12 mouse cellular contexts compared by ENCODE assay signal in the genomic region with DNA sequence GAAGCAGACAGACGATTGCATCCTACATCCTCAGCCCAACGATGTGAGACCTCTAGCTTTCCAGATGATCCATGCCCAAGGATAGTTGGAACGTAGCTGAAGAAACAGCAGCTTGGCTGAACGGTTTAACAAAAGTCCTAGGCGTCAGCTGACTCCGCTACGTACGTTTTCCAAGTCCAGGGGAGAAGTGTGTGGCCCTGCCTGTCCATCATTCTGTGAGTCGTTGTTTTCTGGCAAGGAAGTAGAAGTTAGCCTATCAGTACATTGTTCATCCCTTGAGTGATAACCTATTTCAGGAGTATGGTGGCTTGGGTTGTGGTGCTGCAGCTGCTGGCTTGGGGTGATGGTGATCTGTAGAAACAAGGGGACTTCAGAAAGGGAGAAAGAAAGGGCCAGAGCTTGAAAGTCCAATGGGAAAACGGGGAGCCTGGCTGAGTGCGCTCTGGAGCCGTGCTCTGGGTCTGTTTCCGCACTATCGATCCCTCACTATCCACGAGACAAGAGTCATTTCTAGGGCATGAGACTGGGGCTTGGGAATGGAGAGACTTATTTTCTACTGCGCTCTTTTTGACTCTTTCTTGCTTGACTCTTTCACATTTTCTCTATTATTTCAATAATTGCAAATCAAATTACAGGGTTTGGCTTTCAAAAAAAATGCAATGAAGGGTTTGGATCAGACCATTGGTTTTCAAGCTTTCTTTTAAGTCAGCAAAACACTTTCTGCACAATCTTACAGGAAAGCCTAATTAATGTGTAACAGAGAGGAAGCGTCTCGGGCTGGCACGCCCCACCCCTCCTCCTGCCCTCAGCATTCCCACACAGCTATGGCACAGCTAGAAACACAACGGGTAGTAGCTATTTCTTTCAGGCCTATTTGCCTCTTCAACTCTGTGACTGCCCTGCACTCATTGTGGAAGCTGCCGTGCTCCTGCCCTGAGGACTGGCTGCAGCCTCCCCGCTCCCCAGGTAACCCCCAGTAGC.
DNase-seq lines count a peak whose midpoint lies in the region; ATAC-seq and TF ChIP-seq lines count a peak whose summit lies in the region.
"Had no signal": no experiment of that assay in that cellular context is flagged by ENCODE, and none has a peak within 500 bp of the region (broad histone marks: within the 10 kb centered on the region; RNA-seq: fewer than 3 reads in every experiment).

No protein-coding gene starts in this region.

- no peak for TF ChIP-seq POLR2A in MEL (IDR thresholded peaks at IDR 0.05; ENCODE audit: control insufficient read depth in 1 of 2, insufficient read depth in 1 of 2, low read depth in 1 of 2, low read length in 2 of 2, poor library complexity in 1 of 2)

- TF ChIP-seq CTCF in MEL (IDR thresholded peaks at IDR 0.05 in 2 of 3, conservative IDR thresholded peaks at IDR 0.05 in 1 of 3; ENCODE audit: control insufficient read depth in 1 of 3, insufficient read depth in 1 of 3, low read depth in 2 of 3, low read length in 3 of 3, poor library complexity in 1 of 3, severe bottlenecking in 1 of 3): no peak

- 0 out of 2 replicates have a peak, but pooled peaks have one; percentile 31 for ATAC-seq in forebrain, embryonic 16.5 days
- no peak for ATAC-seq in forebrain, embryonic 12.5 days (ENCODE audit: low FRiP score)
- ATAC-seq in intestine, embryonic 14.5 days (replicated peaks; ENCODE audit: low FRiP score, low TSS enrichment, low read depth): 0 out of 2 replicates have a peak, but pooled peaks have one; percentile 53
- ATAC-seq in midbrain, embryonic 11.5 days (ENCODE audit: low FRiP score): no peak

- TF ChIP-seq RAD21 in MEL (IDR thresholded peaks at IDR 0.05; ENCODE audit: low read depth, low read length): no peak

- no peak overlapping the region for H3K4me3 ChIP-seq in forebrain, embryonic 16.5 days (replicated peaks; ENCODE audit: low read length)
- H3K4me3 ChIP-seq in forebrain, embryonic 12.5 days (replicated peaks): no peak overlapping the region
- H3K4me3 ChIP-seq in MEL (ENCODE audit: control insufficient read depth in 1 of 2, insufficient read depth in 1 of 2, low read depth in 2 of 2, low read length in 2 of 2): peak overlapping the region in 1 of 2 experiments; percentile 5; a peak in 1 of 4 replicates
- H3K4me3 ChIP-seq in intestine, embryonic 14.5 days (ENCODE audit: low read depth, low read length): no peak overlapping the region
- no peak overlapping the region for H3K4me3 ChIP-seq in midbrain, embryonic 11.5 days (ENCODE audit: low read depth, low read length)

- H3K4me1 ChIP-seq in forebrain, embryonic 16.5 days (replicated peaks; ENCODE audit: control insufficient read depth, insufficient read depth, low read length): peaks cover 4% of the 10 kb centered on the region
- peaks cover 5% of the 10 kb centered on the region; the same call in 1 of the 2 replicates for H3K4me1 ChIP-seq in forebrain, embryonic 12.5 days
- peaks cover 29 to 56% of the 10 kb centered on the region in 2 experiments for H3K4me1 ChIP-seq in MEL (ENCODE audit: control insufficient read depth in 1 of 2, insufficient read depth in 2 of 2, low read length in 2 of 2)
- no peaks in the 10 kb centered on the region for H3K4me1 ChIP-seq in intestine, embryonic 14.5 days (replicated peaks; ENCODE audit: control insufficient read depth, insufficient read depth, low read length)
- H3K4me1 ChIP-seq in midbrain, embryonic 11.5 days (ENCODE audit: control insufficient read depth, insufficient read depth, low read length): no peaks in the 10 kb centered on the region

- H3K36me3 ChIP-seq in forebrain, embryonic 16.5 days (ENCODE audit: control insufficient read depth, insufficient read depth): no peaks in the 10 kb centered on the region
- no peaks in the 10 kb centered on the region for H3K36me3 ChIP-seq in forebrain, embryonic 12.5 days (replicated peaks)
- peaks cover 0 to 43% of the 10 kb centered on the region in 2 experiments; a peak in 2 of 4 replicates for H3K36me3 ChIP-seq in MEL (ENCODE audit: control insufficient read depth in 1 of 2, insufficient read depth in 2 of 2, low read length in 2 of 2)
- no peaks in the 10 kb centered on the region for H3K36me3 ChIP-seq in intestine, embryonic 14.5 days (ENCODE audit: control insufficient read depth, insufficient read depth, low read length)
- no peaks in the 10 kb centered on the region for H3K36me3 ChIP-seq in midbrain, embryonic 11.5 days (ENCODE audit: control insufficient read depth, insufficient read depth, low read length)

- H3K9me3 ChIP-seq in forebrain, embryonic 16.5 days (ENCODE audit: control insufficient read depth, low read length): no peaks in the 10 kb centered on the region
- peaks cover 4% of the 10 kb centered on the region; the same call in 1 of the 2 replicates for H3K9me3 ChIP-seq in forebrain, embryonic 12.5 days
- no peaks in the 10 kb centered on the region for H3K9me3 ChIP-seq in MEL (replicated peaks; ENCODE audit: insufficient read depth, low read length)
- H3K9me3 ChIP-seq in intestine, embryonic 14.5 days (ENCODE audit: control insufficient read depth, low read length): peaks cover 3% of the 10 kb centered on the region; the same call in 1 of the 2 replicates
- no peaks in the 10 kb centered on the region; the same call in 1 of the 2 replicates for H3K9me3 ChIP-seq in midbrain, embryonic 11.5 days (ENCODE audit: control insufficient read depth, low read length)

- peak; percentile 62 for DNase-seq in MEL (ENCODE audit: low read depth, low spot score)
- no peak for DNase-seq in intestine, embryonic 14.5 days (ENCODE audit: low spot score)
- peak; percentile 53 for DNase-seq in kidney, postnatal 10 days
- no peak for DNase-seq in midbrain, embryonic 11.5 days (ENCODE audit: low spot score, missing footprints)
- no peak for DNase-seq in spleen, postnatal 10 days (ENCODE audit: low spot score in 2 of 2)
- DNase-seq in right cerebral cortex, postnatal 25 days: no peak
- DNase-seq: cerebellum, adult 11 months; heart, adult 18-20 months; heart, postnatal 36 days had no signal

- no peaks in the 10 kb centered on the region for H3K27me3 ChIP-seq in forebrain, embryonic 16.5 days (replicated peaks; ENCODE audit: control insufficient read depth, insufficient read depth, low read length)
- H3K27me3 ChIP-seq in forebrain, embryonic 12.5 days: no peaks in the 10 kb centered on the region
- no peaks in the 10 kb centered on the region for H3K27me3 ChIP-seq in MEL (ENCODE audit: control insufficient read depth in 1 of 2, insufficient read depth in 2 of 2, low read length in 2 of 2)
- no peaks in the 10 kb centered on the region for H3K27me3 ChIP-seq in intestine, embryonic 14.5 days (replicated peaks; ENCODE audit: control insufficient read depth, insufficient read depth, low read length)
- no peaks in the 10 kb centered on the region for H3K27me3 ChIP-seq in midbrain, embryonic 11.5 days (ENCODE audit: control insufficient read depth, insufficient read depth, low read length)

- H3K79me2 ChIP-seq in MEL (ENCODE audit: control insufficient read depth, insufficient read depth, low read length, poor library complexity): no peaks in the 10 kb centered on the region

- no peak overlapping the region for H3K27ac ChIP-seq in forebrain, embryonic 16.5 days (ENCODE audit: low read length)
- H3K27ac ChIP-seq in forebrain, embryonic 12.5 days: no peak overlapping the region
- H3K27ac ChIP-seq in MEL (ENCODE audit: control insufficient read depth, low read depth, low read length): peak overlapping the region; percentile 87
- no peak overlapping the region for H3K27ac ChIP-seq in intestine, embryonic 14.5 days (ENCODE audit: low read depth)
- H3K27ac ChIP-seq in midbrain, embryonic 11.5 days (ENCODE audit: low read depth, low read length): no peak overlapping the region

- no peak overlapping the region for H3K4me2 ChIP-seq in forebrain, embryonic 16.5 days (ENCODE audit: low read length)
- H3K4me2 ChIP-seq in forebrain, embryonic 12.5 days: no peak overlapping the region
- no peak overlapping the region for H3K4me2 ChIP-seq in intestine, embryonic 14.5 days (ENCODE audit: low read length)
- H3K4me2 ChIP-seq in midbrain, embryonic 11.5 days: no peak overlapping the region

- WGBS in forebrain, embryonic 16.5 days: 70% methylated on average over 22 of the region's 22 CpGs
- WGBS in forebrain, embryonic 12.5 days: 83% methylated on average over 22 of the region's 22 CpGs
- 74% methylated on average over 22 of the region's 22 CpGs for WGBS in intestine, embryonic 14.5 days
- 91% methylated on average over 22 of the region's 22 CpGs for WGBS in midbrain, embryonic 11.5 days

- H3K9ac ChIP-seq in forebrain, embryonic 16.5 days (replicated peaks; ENCODE audit: low read depth, low read length): no peak overlapping the region
- H3K9ac ChIP-seq in forebrain, embryonic 12.5 days: no peak overlapping the region
- peak overlapping the region; percentile 28 for H3K9ac ChIP-seq in MEL (ENCODE audit: control insufficient read depth, low read depth, low read length, poor library complexity, severe bottlenecking)
- no peak overlapping the region for H3K9ac ChIP-seq in intestine, embryonic 14.5 days (ENCODE audit: low read length)
- H3K9ac ChIP-seq in midbrain, embryonic 11.5 days (ENCODE audit: low read length): no peak overlapping the region
- H3K9ac ChIP-seq: liver, embryonic 14.5 days had no signal

- peak in 1 of 2 experiments; percentile 59; a peak in 1 of 4 replicates for TF ChIP-seq EP300 in MEL (IDR thresholded peaks at IDR 0.05; ENCODE audit: low read depth in 1 of 2, low read length in 2 of 2)

TF ChIP-seq in MEL, 35 proteins besides CTCF, POLR2A, EP300 and RAD21 (continues in another document):
- peak; percentile 70 for TF ChIP-seq ETS1 (IDR thresholded peaks at IDR 0.05; ENCODE audit: low read depth, low read length)
- peak; percentile 66 for TF ChIP-seq TCF12 (IDR thresholded peaks at IDR 0.05; ENCODE audit: low read depth, low read length)
- TF ChIP-seq SMC3 (IDR thresholded peaks at IDR 0.05; ENCODE audit: low read depth, low read length): 0 out of 2 replicates have a peak, but pooled peaks have one; percentile 3
- peak; percentile 66; the same call in 1 of the 2 replicates for TF ChIP-seq USF1 (IDR thresholded peaks at IDR 0.05; ENCODE audit: low read depth, low read length)
- no peak for TF ChIP-seq KAT2A (conservative IDR thresholded peaks at IDR 0.05; ENCODE audit: low read depth, low read length)
- TF ChIP-seq MAX (IDR thresholded peaks at IDR 0.05; ENCODE audit: low read length): peak; percentile 34; the same call in 1 of the 2 replicates
- TF ChIP-seq CHD2 (IDR thresholded peaks at IDR 0.05; ENCODE audit: low read length): no peak
- TF ChIP-seq GATA1 (IDR thresholded peaks at IDR 0.05; ENCODE audit: low read depth, low read length): peak; percentile 65
- no peak for TF ChIP-seq POLR2AphosphoS5 (IDR thresholded peaks at IDR 0.05; ENCODE audit: borderline replicate concordance, low read depth, low read length)
- TF ChIP-seq MEF2A (IDR thresholded peaks at IDR 0.05; ENCODE audit: extremely low read depth, insufficient replicate concordance, low read depth, low read length, poor library complexity, severe bottlenecking): 0 out of 2 replicates have a peak, but pooled peaks have one; percentile 34
- TF ChIP-seq MAFK (IDR thresholded peaks at IDR 0.05; ENCODE audit: borderline replicate concordance, low read depth, low read length): no peak
- 0 out of 2 replicates have a peak, but pooled peaks have one; percentile 8 for TF ChIP-seq RCOR1 (IDR thresholded peaks at IDR 0.05; ENCODE audit: low read depth, low read length)

Comparison
In these comparisons a context has a peak if more than half of its experiments do, and no peak if none do; other contexts are left out.
1. ATAC-seq: peak in forebrain, embryonic 16.5 days (single experiment) and intestine, embryonic 14.5 days (single experiment); none in forebrain, embryonic 12.5 days (single experiment) and midbrain, embryonic 11.5 days (single experiment).
2. DNase-seq: peak in MEL (single experiment) and kidney, postnatal 10 days (single experiment); none in intestine, embryonic 14.5 days (single experiment), midbrain, embryonic 11.5 days (single experiment), spleen, postnatal 10 days (0 of 2) and right cerebral cortex, postnatal 25 days (single experiment).